Mouse (Mus musculus): ENCODE results near the gene D330020A13Rik.

- no peak for TF ChIP-seq CTCF (IDR thresholded peaks at IDR 0.05; ENCODE audit: low read depth)
- TF ChIP-seq EP300 (IDR thresholded peaks at IDR 0.05; ENCODE audit: low read depth), result no peak
These were observed 15.6 kb downstream of the D330020A13Rik start for GRCm38 (mm10) chr6:120309787-120310186.
